In genomic region chr2:145700237-145700985, GRCm38 (mm10) we compare ENCODE assay signal across 13 mouse cellular contexts. TPM values are rescaled to one million over a fixed set of nuclear protein-coding genes. Genes with fewer than 3 reads are reported as not detected.
DNase-seq lines count a peak whose midpoint lies in the region; ATAC-seq and TF ChIP-seq lines count a peak whose summit lies in the region.
"Had no signal": no experiment of that assay in that cellular context is flagged by ENCODE, and none has a peak within 500 bp of the region (broad histone marks: within the 10 kb centered on the region; RNA-seq: fewer than 3 reads in every experiment).

No protein-coding gene starts in this region.

- peak; percentile 26 to 27 for DNase-seq in cerebellum, postnatal 14 days
- no peak for DNase-seq in cerebellum, adult 9-10 months
- DNase-seq in Patski (ENCODE audit: low read depth, low spot score), result no peak
- no peak for DNase-seq in frontal cortex, postnatal 25 days (ENCODE audit: low spot score in 2 of 2)
- no peak for DNase-seq in spleen, postnatal 4 days (ENCODE audit: low spot score in 2 of 2)
- DNase-seq: liver, embryonic 13.5 days had no signal

- no peak overlapping the region for H3K4me2 ChIP-seq in intestine, embryonic 16.5 days (ENCODE audit: low read depth, low read length)
- H3K4me2 ChIP-seq in intestine, embryonic 15.5 days (replicated peaks), result no peak overlapping the region
- H3K4me2 ChIP-seq in kidney, embryonic 15.5 days, result no peak overlapping the region
- H3K4me2 ChIP-seq: hindbrain, embryonic 14.5 days; liver, embryonic 13.5 days; midbrain, embryonic 12.5 days had no signal

- no peak overlapping the region for H3K27ac ChIP-seq in intestine, embryonic 16.5 days (ENCODE audit: low read length)
- H3K27ac ChIP-seq in intestine, embryonic 15.5 days, result no peak overlapping the region
- 0 out of 2 replicates have a peak overlapping the region, but pooled peaks have one; percentile 41 for H3K27ac ChIP-seq in kidney, embryonic 15.5 days
- H3K27ac ChIP-seq: hindbrain, embryonic 14.5 days; limb, embryonic 10.5 days; liver, embryonic 13.5 days; midbrain, embryonic 12.5 days had no signal

- H3K27me3 ChIP-seq in intestine, embryonic 16.5 days (replicated peaks; ENCODE audit: control insufficient read depth, insufficient read depth, low read length), result no peaks in the 10 kb centered on the region
- H3K27me3 ChIP-seq in intestine, embryonic 15.5 days (replicated peaks), result no peaks in the 10 kb centered on the region
- no peaks in the 10 kb centered on the region for H3K27me3 ChIP-seq in Patski
- H3K27me3 ChIP-seq in kidney, embryonic 15.5 days, result no peaks in the 10 kb centered on the region
- H3K27me3 ChIP-seq: CH12.LX; liver, embryonic 13.5 days; midbrain, embryonic 12.5 days had no signal

- H3K9ac ChIP-seq in intestine, embryonic 16.5 days (ENCODE audit: low read depth, low read length), result no peak overlapping the region
- no peak overlapping the region for H3K9ac ChIP-seq in intestine, embryonic 15.5 days
- H3K9ac ChIP-seq in kidney, embryonic 15.5 days, result no peak overlapping the region
- H3K9ac ChIP-seq: hindbrain, embryonic 14.5 days; liver, embryonic 13.5 days; midbrain, embryonic 12.5 days had no signal

- no peaks in the 10 kb centered on the region for H3K9me3 ChIP-seq in intestine, embryonic 16.5 days (ENCODE audit: control insufficient read depth, low read length)
- no peaks in the 10 kb centered on the region for H3K9me3 ChIP-seq in intestine, embryonic 15.5 days
- no peaks in the 10 kb centered on the region for H3K9me3 ChIP-seq in kidney, embryonic 15.5 days (replicated peaks)
- H3K9me3 ChIP-seq: limb, embryonic 10.5 days; liver, embryonic 13.5 days; midbrain, embryonic 12.5 days had no signal

- WGBS in intestine, embryonic 16.5 days, result 59% methylated on average over 8 of the region's 8 CpGs
- 64% methylated on average over 8 of the region's 8 CpGs for WGBS in intestine, embryonic 15.5 days
- WGBS in kidney, embryonic 15.5 days, result 60% methylated on average over 8 of the region's 8 CpGs

- CTCF ChIA-PET in Patski (lab: Charles Lee), result interaction anchor here (0.7 to 3.2 kb wide), 16 partner anchors 30 to 216 kb away, joined by 3 to 13 read pairs (median 4); no protein-coding TSS in a partner anchor

- TF ChIP-seq CTCF in Patski (IDR thresholded peaks at IDR 0.05), result no peak

- 0 out of 2 replicates have a peak, but pooled peaks have one; percentile 41 for ATAC-seq in intestine, embryonic 16.5 days
- ATAC-seq in intestine, embryonic 15.5 days, result no peak; the same call in 1 of the 2 replicates
- ATAC-seq in Patski, result peak; percentile 86
- ATAC-seq in kidney, embryonic 15.5 days (replicated peaks; ENCODE audit: low FRiP score), result no peak; the same call in 1 of the 2 replicates

- in situ Hi-C loops in Patski (cut with MboI; ENCODE audit: low pct_unique_long_range_greater_than_20kb), result loop anchor here (5.0 to 10.0 kb wide), 3 partner anchors 57 to 164 kb away; no protein-coding TSS in a partner anchor

- no peak overlapping the region for H3K4me3 ChIP-seq in intestine, embryonic 16.5 days (ENCODE audit: low read length)
- no peak overlapping the region for H3K4me3 ChIP-seq in intestine, embryonic 15.5 days (replicated peaks)
- no peak overlapping the region for H3K4me3 ChIP-seq in kidney, embryonic 15.5 days (replicated peaks)
- H3K4me3 ChIP-seq: limb, embryonic 10.5 days; liver, embryonic 13.5 days; midbrain, embryonic 12.5 days had no signal

- H3K36me3 ChIP-seq in intestine, embryonic 16.5 days (ENCODE audit: control insufficient read depth, insufficient read depth, low read length), result no peaks in the 10 kb centered on the region
- no peaks in the 10 kb centered on the region for H3K36me3 ChIP-seq in intestine, embryonic 15.5 days
- H3K36me3 ChIP-seq in kidney, embryonic 15.5 days, result peaks cover 14% of the 10 kb centered on the region
- H3K36me3 ChIP-seq: limb, embryonic 10.5 days; liver, embryonic 13.5 days; midbrain, embryonic 12.5 days had no signal

- POLR2A ChIA-PET in Patski (lab: Charles Lee), result no interaction called here

- H3K4me1 ChIP-seq in intestine, embryonic 16.5 days (ENCODE audit: control insufficient read depth, insufficient read depth, low read length), result no peaks in the 10 kb centered on the region; the same call in 1 of the 2 replicates
- H3K4me1 ChIP-seq in intestine, embryonic 15.5 days (replicated peaks), result no peaks in the 10 kb centered on the region; the same call in 1 of the 2 replicates
- peaks cover 23% of the 10 kb centered on the region for H3K4me1 ChIP-seq in kidney, embryonic 15.5 days
- H3K4me1 ChIP-seq: liver, embryonic 13.5 days; midbrain, embryonic 12.5 days had no signal

RNA-seq across cellular contexts. Expression of gene Rin2, which starts 25.4 kb away (rescaled TPM):
- polyA plus RNA-seq in intestine, embryonic 16.5 days (2015; fragmentation: Nextera tagmentation; extraction: Ambion mirVana), result 16.0 and 16.9 TPM in 2 replicates
- polyA plus RNA-seq in intestine, embryonic 15.5 days (2015; fragmentation: Nextera tagmentation; extraction: Ambion mirVana), result 18.2 and 18.6 TPM in 2 replicates
- polyA plus RNA-seq in Patski (2021), result 38.7 TPM
- 32.1 and 33.0 TPM in 2 replicates for polyA plus RNA-seq in kidney, embryonic 15.5 days (2015; fragmentation: Nextera tagmentation; extraction: Ambion mirVana)

Comparison
In these comparisons a context has a peak if more than half of its experiments do, and no peak if none do; other contexts are left out.
1. DNase-seq: peak in cerebellum, postnatal 14 days (2 of 2); none in cerebellum, adult 9-10 months (single experiment), Patski (single experiment), frontal cortex, postnatal 25 days (0 of 2) and spleen, postnatal 4 days (0 of 2).
2. ATAC-seq: peak in intestine, embryonic 16.5 days (single experiment) and Patski (single experiment); none in intestine, embryonic 15.5 days (single experiment) and kidney, embryonic 15.5 days (single experiment).